Mouse (Mus musculus): ENCODE data around the gene Atp9a.

The Atp9a gene

GRCm38 (mm10) chr2:168593676-168594075 is 148.5 kb downstream of the Atp9a start:
- DNase-seq, result no peak

GRCm38 (mm10) chr2:168593004-168593403 is 149.2 kb downstream of the Atp9a start:
- DNase-seq, result peak; percentile 49

GRCm38 (mm10) chr2:168591076-168591475 is 151.1 kb downstream of the Atp9a start:
- no peak for DNase-seq

- DNase-seq, result no peak
Observed at GRCm38 (mm10) chr2:168590556-168590955, 151.7 kb downstream of the Atp9a start.

- peak; percentile 82 for DNase-seq
Observed at GRCm38 (mm10) chr2:168590168-168590551, 152.0 kb downstream of the Atp9a start.

- DNase-seq, result no peak
Observed at GRCm38 (mm10) chr2:168589368-168590167, 152.6 kb downstream of the Atp9a start.

GRCm38 (mm10) chr2:168588591-168589367 is 153.4 kb downstream of the Atp9a start:
- DNase-seq, result no peak

GRCm38 (mm10) chr2:168587159-168587558 is 155.1 kb downstream of the Atp9a start:
- no peak for DNase-seq

- peak; percentile 58 for DNase-seq
Observed at GRCm38 (mm10) chr2:168586512-168586911, 155.7 kb downstream of the Atp9a start.

- DNase-seq, result no peak
Observed at GRCm38 (mm10) chr2:168584857-168585256, 157.4 kb downstream of the Atp9a start.

Measured in kidney, postnatal 10 days (tissue).